Mouse (Mus musculus) lung, embryonic 15.5 days (tissue): ENCODE measurements around the gene Fth1. TPM values are rescaled to one million over a fixed set of nuclear protein-coding genes. Genes with fewer than 3 reads are reported as not detected.
A peak's percentile ranks its signal among the peaks of the same experiment; 100 is the strongest.
"Not testable (repeated sequence)": the region's sequence is repeated elsewhere in the genome, so short reads cannot be mapped to it uniquely, and the experiment has no call there.

Experiments
- ATAC-seq: fragments of 200-750 bp; cut with Nextera tagmentation; 2 replicates; pipeline ENCODE4 v1.8.0; 2017; ENCODE audit warnings: moderate number of reproducible peaks, borderline replicate concordance; ENCODE audit not compliant: low FRiP score, low TSS enrichment; ENCODE audit errors: extremely low read depth
- H3K27ac ChIP-seq: fragments of 300-500 bp; sonication (generic); 2 replicates; pipeline ENCODE4 v1.5.1; 2015; ENCODE audit warnings: moderate library complexity, mild to moderate bottlenecking, inconsistent platforms
- H3K27me3 ChIP-seq: fragments of 300-500 bp; sonication (generic); 2 replicates; pipeline ENCODE4 v1.6.1; 2015; ENCODE audit warnings: inconsistent platforms
- H3K36me3 ChIP-seq: fragments of 300-500 bp; sonication (generic); 2 replicates; pipeline ENCODE4 v1.6.1; 2015; ENCODE audit warnings: inconsistent platforms
- H3K4me1 ChIP-seq: fragments of 300-500 bp; sonication (generic); 2 replicates; pipeline ENCODE4 v1.6.1; 2015; ENCODE audit warnings: inconsistent platforms
- H3K4me2 ChIP-seq: fragments of 300-500 bp; sonication (generic); 2 replicates; pipeline ENCODE4 v1.6.1; 2015; ENCODE audit warnings: inconsistent platforms, mild to moderate bottlenecking, moderate library complexity
- H3K4me3 ChIP-seq: fragments of 300-500 bp; sonication (generic); 2 replicates; pipeline ENCODE4 v1.5.1; 2015; ENCODE audit warnings: mild to moderate bottlenecking, inconsistent platforms
- H3K9ac ChIP-seq: fragments of 300-500 bp; sonication (generic); 2 replicates; pipeline ENCODE4 v1.6.1; 2015; ENCODE audit warnings: inconsistent platforms
- H3K9me3 ChIP-seq: fragments of 300-500 bp; sonication (generic); 2 replicates; pipeline ENCODE4 v1.6.1; 2016; ENCODE audit warnings: inconsistent platforms
- whole genome bisulfite sequencing: fragments of 180-500 bp; shearing (Covaris S2); methylation state at CpG from one replicate; pipeline ENCODE4 v1.1.7; 2015; 5-methylcytosine and 5-hydroxymethylcytosine counted together
- polyA plus RNA-seq: library from polyadenylated mRNA; unstranded; fragments of >200 nt; fragmentation: Nextera tagmentation; extraction: Ambion mirVana; gene quantifications from 2 replicates; pipeline ENCODE4 v1.2.1, GENCODE M21; 2015

Fth1 gene
- polyA plus RNA-seq, 1 experiment from 2014 or later, result 1,860 TPM

DNA sequence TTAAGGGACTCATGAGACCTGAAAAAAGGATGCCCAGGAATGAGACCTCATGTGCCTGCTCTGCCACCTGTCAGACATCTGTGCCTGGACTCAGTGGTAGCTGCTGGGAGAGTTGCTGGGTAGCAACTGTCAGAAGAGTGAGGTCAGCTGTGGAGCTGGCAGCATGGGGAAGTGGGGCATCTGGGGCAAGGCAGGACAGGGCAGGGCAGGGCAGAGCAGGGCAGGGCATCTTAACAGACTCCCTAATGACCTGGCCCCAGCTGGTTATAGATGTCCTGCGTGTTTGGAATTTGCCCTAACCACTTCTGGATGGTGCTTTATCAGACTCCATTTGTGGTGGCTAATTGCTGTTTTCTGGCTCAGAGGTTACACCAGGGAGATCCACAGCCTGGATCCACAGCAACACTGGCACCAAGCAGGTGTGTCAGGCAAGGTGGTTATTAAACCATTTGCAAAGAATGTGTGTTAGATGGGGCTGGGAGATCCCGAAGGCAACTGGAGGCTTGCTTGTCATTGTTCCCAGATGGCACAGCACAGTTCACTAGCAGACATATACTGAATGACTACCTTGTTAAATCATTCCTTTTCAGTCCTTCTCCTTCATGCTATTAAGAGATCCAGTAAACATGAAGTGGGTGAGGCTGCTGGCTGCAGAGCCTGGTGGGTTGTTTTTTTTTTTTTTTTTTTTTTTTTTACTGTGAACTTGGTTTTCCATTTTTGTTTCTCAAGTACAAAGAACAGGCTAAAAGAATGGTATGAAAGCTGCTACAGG lies 14.1 kb upstream of the Fth1 start:
- H3K27ac ChIP-seq, result no peak overlapping the region
- no peak overlapping the region for H3K9ac ChIP-seq
- H3K27me3 ChIP-seq, result no peaks in the 10 kb centered on the region
- no peak overlapping the region for H3K4me3 ChIP-seq
- H3K4me2 ChIP-seq, result no peak overlapping the region
- H3K9me3 ChIP-seq, result no peaks in the 10 kb centered on the region
- 41% methylated on average over 2 of the region's 2 CpGs for whole genome bisulfite sequencing
- ATAC-seq, result no peak
- no peaks in the 10 kb centered on the region for H3K4me1 ChIP-seq
- no peaks in the 10 kb centered on the region for H3K36me3 ChIP-seq

DNA sequence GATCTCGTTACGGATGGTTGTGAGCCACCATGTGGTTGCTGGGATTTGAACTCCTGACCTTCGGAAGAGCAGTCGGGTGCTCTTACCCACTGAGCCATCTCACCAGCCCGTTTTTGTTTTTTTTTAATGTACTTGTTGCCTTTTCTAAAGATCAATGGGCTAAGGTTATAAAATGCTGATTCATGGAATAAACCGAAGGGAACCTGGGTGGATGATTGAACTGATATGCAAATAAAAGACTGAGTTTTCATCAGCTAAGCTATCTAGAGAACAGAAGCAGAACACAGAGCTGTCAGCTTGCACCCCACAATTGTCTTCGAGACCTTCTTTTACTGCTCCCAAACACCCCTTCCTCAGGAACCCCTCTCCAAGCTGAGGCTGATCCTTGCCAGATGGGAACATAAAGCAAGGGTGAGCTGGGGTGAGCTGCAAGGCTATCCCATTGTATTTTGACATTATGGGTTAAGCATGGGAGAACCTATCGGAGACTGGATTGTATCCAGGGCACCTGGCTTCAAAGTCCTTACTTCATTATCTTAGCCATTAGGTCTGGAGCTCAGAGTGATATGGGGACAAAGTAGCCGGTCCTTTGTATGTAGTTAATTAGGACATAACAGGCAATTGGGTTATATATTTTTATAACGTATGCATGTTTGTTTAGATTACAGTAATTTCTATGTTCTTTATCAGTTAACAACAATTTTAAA lies 12.2 kb upstream of the Fth1 start:
- ATAC-seq, result no peak
- Histone ChIP-seq H3K9me3 (no peaks in the 10 kb centered on the region), H3K9ac (no peak overlapping the region), H3K4me1 (no peaks in the 10 kb centered on the region), H3K4me3 (no peak overlapping the region), H3K4me2 (no peak overlapping the region), H3K27ac (no peak overlapping the region), H3K36me3 (no peaks in the 10 kb centered on the region), H3K27me3 (no peaks in the 10 kb centered on the region)
- WGBS, result 79% methylated on average over 10 of the region's 10 CpGs

DNA sequence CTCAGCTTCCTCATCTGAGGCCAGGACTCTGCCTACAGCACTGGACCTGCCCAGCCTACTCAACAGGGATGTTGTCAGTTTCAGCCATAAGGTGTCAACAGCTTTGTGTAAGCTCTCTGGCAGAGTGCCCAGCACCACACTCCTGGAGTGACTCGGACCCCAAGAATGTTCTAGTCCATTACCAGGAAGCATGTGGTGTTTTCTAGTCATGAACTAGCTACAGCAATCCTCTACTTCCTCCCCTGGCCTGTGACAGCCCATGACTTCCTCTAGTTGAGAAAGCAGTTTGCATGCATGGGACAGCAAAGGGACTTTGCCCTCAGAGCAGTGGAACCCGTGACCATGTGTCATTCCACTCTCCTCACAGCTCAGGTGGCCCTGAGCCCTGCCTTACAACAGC lies 5.5 kb upstream of the Fth1 start:
- not testable (repeated sequence) for H3K27ac ChIP-seq, H3K9ac ChIP-seq, H3K4me3 ChIP-seq, H3K9me3 ChIP-seq, H3K4me2 ChIP-seq, ATAC-seq, H3K27me3 ChIP-seq, H3K36me3 ChIP-seq
- WGBS, result 36% methylated on average over 2 of the region's 2 CpGs
- H3K4me1 ChIP-seq, result peaks cover 14% of the 10 kb centered on the region

DNA sequence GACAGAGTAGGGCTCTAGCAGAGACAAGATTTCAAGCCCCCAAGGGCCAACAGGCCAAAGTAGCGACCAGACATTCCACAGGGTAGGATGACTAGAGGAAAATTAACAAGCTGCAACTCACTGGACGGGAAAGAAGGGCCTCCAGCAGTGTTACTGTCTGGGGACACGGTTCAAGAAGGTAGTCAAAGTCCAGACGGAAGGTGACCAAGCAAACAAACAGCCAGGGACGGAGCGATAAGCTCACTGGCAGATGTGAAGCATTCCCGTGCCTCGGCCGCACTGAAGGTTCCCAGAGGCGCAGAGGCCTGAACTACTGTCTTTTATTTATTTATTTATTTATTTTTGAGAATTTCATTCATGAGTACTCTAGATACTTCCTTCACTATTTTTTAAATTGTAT lies 3.3 kb upstream of the Fth1 start:
- Histone ChIP-seq H3K27me3 (no peaks in the 10 kb centered on the region), H3K4me1 (peaks cover 20% of the 10 kb centered on the region), H3K9me3 (no peaks in the 10 kb centered on the region), H3K4me3 (no peak overlapping the region), H3K36me3 (no peaks in the 10 kb centered on the region), H3K9ac (no peak overlapping the region), H3K4me2 (no peak overlapping the region), H3K27ac (no peak overlapping the region)
- 69% methylated on average over 10 of the region's 10 CpGs for WGBS
- ATAC-seq, result no peak

DNA sequence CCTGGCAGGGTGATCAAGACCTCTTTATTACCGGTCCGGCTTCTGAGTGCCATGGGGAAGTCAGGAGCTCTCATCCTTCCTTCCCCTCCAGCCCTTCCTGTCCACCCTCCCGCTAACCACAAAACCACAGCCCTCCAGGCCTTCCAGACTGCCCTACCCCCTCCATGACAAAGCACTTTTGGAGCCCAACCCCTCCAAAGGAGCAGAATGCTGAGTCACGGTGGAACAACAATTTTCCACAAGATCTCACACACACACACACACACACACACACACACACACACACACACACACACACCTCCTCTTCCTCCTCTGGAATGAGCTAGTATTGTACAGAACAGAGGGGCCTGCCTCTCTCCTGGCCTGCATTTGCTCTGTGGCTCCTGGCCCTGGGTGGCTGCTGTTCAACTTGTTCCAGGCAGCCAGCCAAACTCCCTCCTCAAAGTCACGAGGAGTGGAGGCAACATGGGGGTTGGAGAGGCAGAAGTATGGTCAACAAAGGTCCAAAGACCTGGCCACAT lies 1.9 kb upstream of the Fth1 start:
- peak overlapping the region; percentile 68 for H3K27ac ChIP-seq
- peaks cover 22% of the 10 kb centered on the region for H3K4me1 ChIP-seq
- ATAC-seq, result no peak
- no peaks in the 10 kb centered on the region for H3K27me3 ChIP-seq
- no peak overlapping the region for H3K4me2 ChIP-seq
- H3K36me3 ChIP-seq, result no peaks in the 10 kb centered on the region
- H3K9me3 ChIP-seq, result no peaks in the 10 kb centered on the region
- 27% methylated on average over 5 of the region's 5 CpGs for WGBS
- H3K9ac ChIP-seq, result no peak overlapping the region
- no peak overlapping the region for H3K4me3 ChIP-seq

DNA sequence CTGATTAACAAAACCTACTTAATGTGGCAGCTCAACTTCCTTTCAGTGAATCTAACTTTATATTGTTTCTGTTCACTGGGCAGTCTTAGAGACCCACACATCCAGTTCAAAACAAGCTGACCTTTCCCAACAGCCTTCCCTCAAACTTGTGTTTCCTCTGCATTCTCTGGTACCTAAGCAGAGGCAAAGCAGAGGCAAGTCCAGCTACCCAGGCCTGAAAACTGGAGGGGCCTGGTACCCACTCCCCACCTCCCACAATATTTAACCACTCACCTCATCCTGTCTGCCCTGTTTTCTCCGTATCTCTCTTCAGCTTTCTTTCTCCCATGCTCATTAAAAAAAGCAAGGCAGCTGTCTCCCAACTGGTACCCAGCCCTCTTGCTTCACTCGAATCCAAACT lies 1.2 kb upstream of the Fth1 start:
- H3K36me3 ChIP-seq, result peaks cover 2% of the 10 kb centered on the region; the same call in 1 of the 2 replicates
- no peak overlapping the region for H3K4me2 ChIP-seq
- H3K4me1 ChIP-seq, result peaks cover 29% of the 10 kb centered on the region
- H3K9ac ChIP-seq, result no peak overlapping the region
- WGBS, result 66% methylated on average over 2 of the region's 2 CpGs
- no peaks in the 10 kb centered on the region for H3K27me3 ChIP-seq
- no peak overlapping the region for H3K4me3 ChIP-seq
- peak overlapping the region; percentile 68 for H3K27ac ChIP-seq
- no peak for ATAC-seq
- H3K9me3 ChIP-seq, result no peaks in the 10 kb centered on the region

DNA sequence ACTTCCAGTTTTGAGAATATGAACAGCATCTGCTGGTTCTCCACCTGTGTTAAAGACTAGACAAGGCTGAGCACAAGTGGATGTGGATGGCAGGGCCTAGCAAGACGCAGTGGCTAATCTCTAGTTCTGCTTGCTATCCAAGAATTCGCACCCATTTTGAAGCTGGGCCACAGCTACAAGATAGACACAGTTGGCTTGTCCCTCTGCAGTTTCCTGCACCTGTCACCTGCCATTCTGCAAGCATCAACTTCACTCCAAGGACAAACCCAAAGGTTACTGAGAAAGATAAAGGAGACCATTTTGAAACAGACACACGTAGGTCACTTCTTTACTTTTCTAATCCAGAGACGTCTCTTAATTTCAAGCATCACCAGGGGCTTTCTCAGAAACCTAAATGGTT lies 1.2 kb downstream of the Fth1 start:
- Histone ChIP-seq H3K27ac (peak overlapping the region; percentile 96), H3K9me3 (no peaks in the 10 kb centered on the region), H3K27me3 (no peaks in the 10 kb centered on the region), H3K4me3 (peak overlapping the region; percentile 79; the same call in 1 of the 2 replicates), H3K36me3 (peaks cover 20% of the 10 kb centered on the region), H3K4me1 (peaks cover 30% of the 10 kb centered on the region), H3K9ac (peak overlapping the region; percentile 51; the same call in 1 of the 2 replicates), H3K4me2 (peak overlapping the region; percentile 76)
- 63% methylated on average over 4 of the region's 4 CpGs for WGBS
- no peak for ATAC-seq

DNA sequence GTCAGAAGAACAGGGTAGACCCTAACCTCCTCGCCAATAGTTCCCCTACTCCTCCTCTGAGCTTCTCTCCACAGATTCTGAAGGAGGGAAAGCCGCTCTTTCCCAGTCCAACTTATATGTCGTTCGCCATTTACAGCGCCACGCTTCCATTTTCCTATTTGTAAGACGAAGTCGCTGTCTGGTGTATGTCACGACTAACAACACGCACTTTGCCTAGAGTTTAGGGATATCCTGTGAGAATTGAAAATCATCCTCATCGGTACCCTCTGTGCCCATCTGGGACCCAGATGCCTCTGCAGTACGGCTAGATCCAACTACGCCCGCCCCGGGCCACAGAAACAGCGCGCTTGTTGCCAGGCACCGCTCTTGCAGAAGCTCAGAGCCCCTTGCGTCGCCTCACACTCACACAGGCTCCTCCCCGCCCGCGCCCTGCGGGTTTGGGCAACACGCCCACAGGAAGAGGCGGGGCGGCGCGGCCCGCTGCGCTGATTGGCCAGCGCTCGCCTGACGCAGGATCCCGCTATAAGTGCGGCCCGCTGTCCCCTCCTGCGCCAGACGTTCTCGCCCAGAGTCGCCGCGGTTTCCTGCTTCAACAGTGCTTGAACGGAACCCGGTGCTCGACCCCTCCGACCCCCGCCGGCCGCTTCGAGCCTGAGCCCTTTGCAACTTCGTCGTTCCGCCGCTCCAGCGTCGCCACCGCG lies 1.9 kb downstream of the Fth1 start:
- ATAC-seq, result peak; percentile 98
- Histone ChIP-seq H3K9me3 (no peaks in the 10 kb centered on the region), H3K9ac (peak overlapping the region; percentile 86), H3K36me3 (peaks cover 20% of the 10 kb centered on the region), H3K27me3 (no peaks in the 10 kb centered on the region), H3K4me3 (peak overlapping the region; percentile 79), H3K4me2 (peak overlapping the region; percentile 76), H3K27ac (peak overlapping the region; percentile 96), H3K4me1 (peaks cover 30% of the 10 kb centered on the region)
- under 1% methylated on average over 59 of the region's 59 CpGs for WGBS

DNA sequence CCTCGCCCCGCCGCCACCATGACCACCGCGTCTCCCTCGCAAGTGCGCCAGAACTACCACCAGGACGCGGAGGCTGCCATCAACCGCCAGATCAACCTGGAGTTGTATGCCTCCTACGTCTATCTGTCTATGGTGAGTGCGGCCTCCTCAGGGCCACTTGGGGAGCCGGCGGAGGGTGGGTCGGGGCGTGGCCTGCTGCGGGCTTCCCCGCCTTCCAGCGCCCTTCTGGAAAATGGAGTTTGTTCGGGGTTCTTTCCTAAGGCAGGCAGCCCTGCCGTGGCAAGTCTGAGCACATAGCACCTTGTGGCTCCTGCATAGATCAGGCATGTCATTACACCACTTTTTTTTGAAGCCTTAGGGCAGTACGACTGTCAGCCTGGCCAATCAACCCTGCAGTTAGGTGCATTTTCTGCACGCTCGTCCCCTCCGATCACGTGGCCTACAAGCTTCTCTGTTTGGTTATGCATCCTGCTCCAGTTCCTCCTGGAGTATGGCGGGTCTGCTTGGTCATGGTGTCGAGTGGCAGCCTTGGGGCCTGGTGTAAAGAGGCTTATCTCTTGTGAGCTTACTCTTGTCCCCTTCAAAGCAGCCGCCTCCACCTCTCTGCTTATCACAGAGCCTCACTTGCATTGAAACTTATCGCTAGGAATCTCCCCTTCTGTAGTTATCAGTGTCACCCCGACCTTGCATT lies 2.6 kb downstream of the Fth1 start:
- Histone ChIP-seq H3K36me3 (peaks cover 20% of the 10 kb centered on the region), H3K4me2 (peak overlapping the region; percentile 76), H3K9me3 (no peaks in the 10 kb centered on the region), H3K27ac (peak overlapping the region; percentile 96), H3K4me1 (peaks cover 27% of the 10 kb centered on the region), H3K4me3 (peak overlapping the region; percentile 79), H3K27me3 (no peaks in the 10 kb centered on the region), H3K9ac (peak overlapping the region; percentile 86)
- under 1% methylated on average over 31 of the region's 31 CpGs for WGBS
- ATAC-seq, result peak; percentile 76

DNA sequence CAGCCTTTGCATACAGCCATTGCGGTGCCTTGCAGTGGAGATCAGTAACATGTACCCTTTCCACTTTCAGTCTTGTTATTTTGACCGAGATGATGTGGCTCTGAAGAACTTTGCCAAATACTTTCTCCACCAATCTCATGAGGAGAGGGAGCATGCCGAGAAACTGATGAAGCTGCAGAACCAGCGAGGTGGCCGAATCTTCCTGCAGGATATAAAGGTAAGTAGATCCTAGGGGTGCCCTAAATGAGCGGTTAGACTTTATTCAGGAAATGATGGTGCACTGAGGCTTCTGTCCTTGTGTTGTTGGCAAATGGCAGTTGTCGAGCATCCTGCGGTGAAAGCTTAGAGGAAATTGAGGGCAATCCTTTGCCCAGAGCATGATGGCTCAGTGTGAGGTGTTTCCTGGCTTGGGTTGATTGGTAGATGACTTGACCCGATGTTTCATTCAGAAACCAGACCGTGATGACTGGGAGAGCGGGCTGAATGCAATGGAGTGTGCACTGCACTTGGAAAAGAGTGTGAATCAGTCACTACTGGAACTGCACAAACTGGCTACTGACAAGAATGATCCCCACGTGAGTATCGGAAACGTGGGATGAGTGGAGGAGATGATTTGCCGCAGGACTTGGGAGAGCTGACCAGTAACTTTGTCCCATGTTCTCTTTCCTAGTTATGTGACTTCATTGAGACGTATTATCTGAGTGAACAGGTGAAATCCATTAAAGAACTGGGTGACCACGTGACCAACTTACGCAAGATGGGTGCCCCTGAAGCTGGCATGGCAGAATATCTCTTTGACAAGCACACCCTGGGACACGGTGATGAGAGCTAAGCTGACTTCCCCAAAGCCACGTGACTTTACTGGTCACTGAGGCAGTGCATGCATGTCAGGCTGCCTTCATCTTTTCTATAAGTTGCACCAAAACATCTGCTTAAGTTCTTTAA lies 4.0 kb downstream of the Fth1 start:
- 88% methylated on average over 20 of the region's 20 CpGs for WGBS
- peak overlapping the region; percentile 86 for H3K9ac ChIP-seq
- H3K9me3 ChIP-seq, result no peaks in the 10 kb centered on the region
- peaks cover 20% of the 10 kb centered on the region for H3K36me3 ChIP-seq
- H3K27ac ChIP-seq, result no peak overlapping the region
- no peak for ATAC-seq
- H3K27me3 ChIP-seq, result no peaks in the 10 kb centered on the region
- H3K4me2 ChIP-seq, result peak overlapping the region; percentile 76
- H3K4me1 ChIP-seq, result peaks cover 16% of the 10 kb centered on the region
- peak overlapping the region; percentile 79 for H3K4me3 ChIP-seq
